Mouse (Mus musculus) heart, embryonic 15.5 days (tissue): Measurements from ENCODE around the gene Ccdc188. TPM values are rescaled to one million over a fixed set of nuclear protein-coding genes. Genes with fewer than 3 reads are reported as not detected.

ENCODE experiments used
- ATAC-seq: fragments of 200-750 bp; cut with Nextera tagmentation; replicated peaks from 2 replicates; pipeline ENCODE4 v1.8.0; 2017; ENCODE audit warnings: low read depth, moderate TSS enrichment; ENCODE audit not compliant: insufficient number of reproducible peaks, insufficient read depth, low FRiP score
- H3K27ac ChIP-seq: fragments of 300-500 bp; sonication (generic); 2 replicates; pipeline ENCODE4 v1.5.1; 2015; ENCODE audit warnings: mild to moderate bottlenecking, inconsistent platforms
- H3K27me3 ChIP-seq: fragments of 300-500 bp; sonication (generic); 2 replicates; pipeline ENCODE4 v1.6.1; 2015; ENCODE audit warnings: inconsistent platforms
- H3K36me3 ChIP-seq: fragments of 300-500 bp; sonication (generic); 2 replicates; pipeline ENCODE4 v1.6.1; 2015; ENCODE audit warnings: mild to moderate bottlenecking, inconsistent platforms
- H3K4me1 ChIP-seq: fragments of 300-500 bp; sonication (generic); replicated peaks from 2 replicates; pipeline ENCODE4 v1.6.1; 2015; ENCODE audit warnings: inconsistent platforms
- H3K4me2 ChIP-seq: fragments of 300-500 bp; sonication (generic); 2 replicates; pipeline ENCODE4 v1.6.1; 2015; ENCODE audit warnings: inconsistent platforms, mild to moderate bottlenecking, moderate library complexity
- H3K4me3 ChIP-seq: fragments of 300-500 bp; sonication (generic); 2 replicates; pipeline ENCODE4 v1.5.1; 2015; ENCODE audit warnings: mild to moderate bottlenecking, inconsistent platforms
- H3K9ac ChIP-seq: fragments of 300-500 bp; sonication (generic); 2 replicates; pipeline ENCODE4 v1.6.1; 2015; ENCODE audit warnings: mild to moderate bottlenecking, inconsistent platforms
- H3K9me3 ChIP-seq: fragments of 300-500 bp; sonication (generic); replicated peaks from 2 replicates; pipeline ENCODE4 v1.6.1; 2016; ENCODE audit warnings: inconsistent platforms
- WGBS: fragments of 180-500 bp; shearing (Covaris S2); methylation state at CpG from one replicate; pipeline ENCODE4 v1.1.7; 2015; ENCODE audit warnings: mixed read lengths; 5-methylcytosine and 5-hydroxymethylcytosine counted together
- polyA plus RNA-seq: library from polyadenylated mRNA; unstranded; fragments of >200 nt; fragmentation: Nextera tagmentation; extraction: Ambion mirVana; gene quantifications from 2 replicates; pipeline ENCODE4 v1.2.1, GENCODE M21; 2015

The Ccdc188 gene
- polyA plus RNA-seq = 0.14 TPM in 1 of 2 replicates, not detected in the other

- Histone ChIP-seq H3K9me3 (no peaks in the 10 kb centered on the region), H3K27ac (no peak within 1 kb of the TSS), H3K36me3 (peaks cover 9% of the 10 kb centered on the region; the same call in 1 of the 2 replicates), H3K27me3 (no peaks in the 10 kb centered on the region), H3K4me2 (no peak within 1 kb of the TSS), H3K4me1 (peaks cover 28% of the 10 kb centered on the region), H3K9ac (no peak within 1 kb of the TSS), H3K4me3 (no peak within 1 kb of the TSS)
- no peak for ATAC-seq
- WGBS = 81% methylated on average over 4 of the region's 4 CpGs
Measured at GRCm38 (mm10) chr16:18217579-18217978, at the start of gene Ccdc188. Gene Ccdc188 (plus strand): TSS chr16:18217879.

DNA sequence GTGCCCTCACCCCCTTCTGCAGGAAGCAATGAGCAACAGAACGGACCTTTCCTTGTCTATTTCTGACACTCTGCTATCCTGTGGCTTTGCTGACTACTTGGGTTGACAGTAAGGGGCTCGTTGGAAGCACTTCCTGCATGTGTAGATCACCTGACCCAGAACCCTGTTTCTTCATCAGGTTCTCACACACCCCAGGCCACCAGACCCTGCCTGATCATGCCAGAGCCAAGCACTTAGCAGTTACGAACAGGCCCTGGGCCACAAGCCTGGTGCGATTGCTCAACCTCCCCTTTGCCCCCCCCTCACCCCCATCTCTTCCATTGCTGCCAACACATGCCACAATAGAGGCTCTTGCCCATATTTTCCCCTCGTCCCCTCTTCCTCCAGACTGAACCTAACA, 48.5 kb upstream of the Ccdc188 start:
- 72% methylated on average over 5 of the region's 5 CpGs for WGBS

GRCm38 (mm10) chr16:18169776-18170175, 47.9 kb upstream of the Ccdc188 start:
- 80% methylated on average over 3 of the region's 3 CpGs for WGBS
- Histone ChIP-seq H3K27ac (no peak overlapping the region), H3K9me3 (no peaks in the 10 kb centered on the region), H3K4me1 (peaks cover 4% of the 10 kb centered on the region), H3K36me3 (no peaks in the 10 kb centered on the region), H3K4me2 (no peak overlapping the region), H3K4me3 (no peak overlapping the region), H3K27me3 (peaks cover 18% of the 10 kb centered on the region; the same call in 1 of the 2 replicates), H3K9ac (no peak overlapping the region)
- no peak for ATAC-seq

More for the DNA sequence above, 48.5 kb upstream of the Ccdc188 start:
- no peak overlapping the region for H3K4me3 ChIP-seq
- H3K27ac ChIP-seq = no peak overlapping the region
- H3K4me1 ChIP-seq = peaks cover 4% of the 10 kb centered on the region
- no peaks in the 10 kb centered on the region for H3K36me3 ChIP-seq
- H3K9me3 ChIP-seq = no peaks in the 10 kb centered on the region
- peaks cover 19% of the 10 kb centered on the region; the same call in 1 of the 2 replicates for H3K27me3 ChIP-seq
- no peak overlapping the region for H3K4me2 ChIP-seq
- no peak overlapping the region for H3K9ac ChIP-seq
- ATAC-seq = no peak

DNA sequence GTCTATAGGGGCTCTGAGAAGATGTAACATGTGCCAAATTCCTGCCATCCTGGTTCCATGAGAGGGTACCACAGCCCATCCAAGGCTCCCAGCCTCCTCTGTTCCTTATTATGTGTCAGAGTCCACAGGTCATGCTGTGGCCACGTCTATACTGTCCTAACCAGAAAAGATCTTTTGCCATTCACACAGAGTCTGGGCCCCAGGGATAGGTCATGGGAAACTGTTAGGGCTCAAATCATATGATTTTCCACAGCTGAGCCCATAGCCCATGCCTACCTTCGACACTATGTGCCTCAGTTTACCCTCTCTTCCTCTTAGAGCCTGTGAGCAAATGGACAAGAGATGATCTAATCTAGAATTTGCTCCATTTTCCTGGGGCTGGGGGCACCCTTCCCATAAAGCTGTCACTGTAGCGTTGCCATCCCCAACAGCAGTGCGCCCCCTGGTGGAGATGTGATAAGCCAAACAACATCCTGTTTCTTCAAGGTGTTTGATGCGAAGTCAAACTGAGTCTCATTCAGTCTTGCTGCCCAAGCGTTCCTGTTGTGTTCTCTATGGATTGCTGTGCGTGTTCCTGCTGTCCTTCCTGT, 45.3 kb upstream of the Ccdc188 start:
- H3K4me3 ChIP-seq = no peak overlapping the region
- no peaks in the 10 kb centered on the region for H3K36me3 ChIP-seq
- ATAC-seq = no peak
- whole genome bisulfite sequencing = 12% methylated on average over 7 of the region's 7 CpGs
- H3K4me1 ChIP-seq = peaks cover 5% of the 10 kb centered on the region
- peaks cover 16% of the 10 kb centered on the region; the same call in 1 of the 2 replicates for H3K27me3 ChIP-seq
- H3K9ac ChIP-seq = no peak overlapping the region
- no peak overlapping the region for H3K4me2 ChIP-seq
- no peak overlapping the region for H3K27ac ChIP-seq
- H3K9me3 ChIP-seq = no peaks in the 10 kb centered on the region

- Histone ChIP-seq H3K4me1 (0 out of 2 replicates have a peak, but pooled peaks cover 2% of the 10 kb centered on the region), H3K4me3 (no peak overlapping the region), H3K9me3 (no peaks in the 10 kb centered on the region), H3K27me3 (peaks cover 16% of the 10 kb centered on the region; the same call in 1 of the 2 replicates), H3K27ac (no peak overlapping the region), H3K4me2 (no peak overlapping the region), H3K9ac (no peak overlapping the region), H3K36me3 (no peaks in the 10 kb centered on the region)
- 84% methylated on average over 9 of the region's 9 CpGs for WGBS
- ATAC-seq = no peak
Measured at GRCm38 (mm10) chr16:18173231-18173630, 44.4 kb upstream of the Ccdc188 start.

DNA sequence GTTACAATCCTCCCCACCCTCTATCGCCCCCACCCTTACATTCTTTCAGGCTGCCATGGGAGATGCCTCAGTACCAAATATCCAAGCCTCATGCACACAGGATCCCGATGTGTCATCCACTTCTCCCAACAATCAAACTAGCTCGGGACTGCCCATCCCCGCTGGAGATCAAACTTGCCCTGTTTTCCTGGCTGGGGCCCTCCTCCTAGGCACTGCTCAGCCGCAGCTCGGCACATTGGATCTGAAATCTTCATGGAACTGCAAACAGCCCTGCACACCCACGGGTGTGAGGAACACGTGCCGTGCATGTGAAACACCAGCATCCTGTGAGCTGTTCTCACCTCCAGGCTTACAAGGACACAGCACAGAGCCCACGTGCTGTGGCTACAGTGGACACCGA, 43.9 kb upstream of the Ccdc188 start:
- Histone ChIP-seq H3K27ac (no peak overlapping the region), H3K27me3 (peaks cover 16% of the 10 kb centered on the region; the same call in 1 of the 2 replicates), H3K4me1 (0 out of 2 replicates have a peak, but pooled peaks cover 2% of the 10 kb centered on the region), H3K4me2 (no peak overlapping the region), H3K9ac (no peak overlapping the region), H3K36me3 (no peaks in the 10 kb centered on the region), H3K4me3 (no peak overlapping the region), H3K9me3 (no peaks in the 10 kb centered on the region)
- no peak for ATAC-seq
- WGBS = 56% methylated on average over 11 of the region's 11 CpGs

DNA sequence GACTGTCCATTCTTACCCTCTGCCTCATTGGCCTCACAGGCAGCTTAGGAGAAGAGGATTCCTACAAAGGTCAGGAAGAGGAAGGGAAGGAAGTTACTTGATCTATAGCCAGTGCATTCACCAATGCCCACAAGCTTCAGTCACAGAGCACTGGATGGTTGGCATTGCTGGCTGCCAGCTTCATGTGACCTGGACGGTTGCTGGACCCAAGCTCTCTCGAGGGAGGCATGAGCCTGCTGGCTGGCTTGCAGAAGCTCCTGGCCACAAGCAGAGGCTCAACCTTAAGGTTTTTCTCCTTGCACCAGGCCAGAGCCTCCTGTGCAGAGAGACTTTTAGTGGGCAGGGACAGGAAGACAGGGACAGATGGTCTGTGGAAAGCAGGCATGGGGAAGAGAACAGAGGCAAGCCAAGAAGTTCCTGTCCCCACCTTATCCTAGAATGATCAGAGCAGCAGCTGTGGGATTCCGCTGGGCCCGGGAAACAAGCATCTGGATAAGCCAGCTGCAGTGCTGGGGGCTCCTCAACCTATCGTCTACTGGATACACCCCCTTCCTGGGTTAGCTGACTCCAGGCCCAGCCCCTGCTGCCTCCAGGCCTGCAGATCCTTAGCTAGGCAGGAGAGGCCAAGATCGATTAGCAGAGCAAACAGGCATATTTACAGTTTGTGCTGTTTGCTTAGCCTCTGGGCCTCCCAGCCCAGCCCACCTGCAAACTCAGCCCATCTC, 41.7 kb upstream of the Ccdc188 start:
- Histone ChIP-seq H3K27ac (no peak overlapping the region), H3K9ac (no peak overlapping the region), H3K27me3 (peaks cover 16% of the 10 kb centered on the region; the same call in 1 of the 2 replicates), H3K9me3 (no peaks in the 10 kb centered on the region), H3K4me3 (no peak overlapping the region), H3K36me3 (no peaks in the 10 kb centered on the region), H3K4me2 (no peak overlapping the region), H3K4me1 (0 out of 2 replicates have a peak, but pooled peaks cover 2% of the 10 kb centered on the region)
- WGBS = 41% methylated on average over 6 of the region's 6 CpGs
- no peak for ATAC-seq

- Histone ChIP-seq H3K4me2 (no peak overlapping the region), H3K27me3 (peaks cover 8% of the 10 kb centered on the region; the same call in 1 of the 2 replicates), H3K9ac (no peak overlapping the region), H3K36me3 (no peaks in the 10 kb centered on the region), H3K9me3 (no peaks in the 10 kb centered on the region), H3K4me1 (0 out of 2 replicates have a peak, but pooled peaks cover 6% of the 10 kb centered on the region), H3K27ac (no peak overlapping the region), H3K4me3 (no peak overlapping the region)
- 76% methylated on average over 4 of the region's 4 CpGs for WGBS
- ATAC-seq = no peak
Measured at GRCm38 (mm10) chr16:18176758-18177157, 40.9 kb upstream of the Ccdc188 start.

DNA sequence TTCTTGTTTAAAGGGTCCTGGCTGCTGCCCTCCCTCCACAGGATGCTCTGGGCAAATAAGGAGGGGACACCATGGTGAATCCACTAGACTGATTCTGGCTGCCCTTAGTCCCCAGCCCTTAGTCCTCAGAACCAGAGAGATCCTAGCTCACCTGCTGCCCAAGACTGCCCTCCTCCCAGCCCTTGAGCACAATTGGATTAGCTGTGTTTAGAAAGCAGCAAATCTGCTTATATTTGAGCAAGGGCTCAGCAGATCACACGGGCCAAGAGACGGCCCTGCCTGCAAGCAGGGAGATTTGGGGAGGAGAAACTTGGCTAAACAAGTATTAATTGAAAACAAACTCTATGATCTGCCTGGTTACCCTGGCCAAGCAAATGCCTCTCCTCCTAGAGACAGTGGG, 38.1 kb upstream of the Ccdc188 start:
- H3K4me2 ChIP-seq = no peak overlapping the region
- H3K4me1 ChIP-seq = 0 out of 2 replicates have a peak, but pooled peaks cover 6% of the 10 kb centered on the region
- WGBS = 44% methylated on average over 2 of the region's 2 CpGs
- H3K27ac ChIP-seq = no peak overlapping the region
- H3K9me3 ChIP-seq = no peaks in the 10 kb centered on the region
- ATAC-seq = no peak
- no peak overlapping the region for H3K9ac ChIP-seq
- no peak overlapping the region for H3K4me3 ChIP-seq
- peaks cover 7% of the 10 kb centered on the region; the same call in 1 of the 2 replicates for H3K27me3 ChIP-seq
- H3K36me3 ChIP-seq = no peaks in the 10 kb centered on the region

- no peak for ATAC-seq
Measured at GRCm38 (mm10) chr16:18181398-18181797, 36.3 kb upstream of the Ccdc188 start.

DNA sequence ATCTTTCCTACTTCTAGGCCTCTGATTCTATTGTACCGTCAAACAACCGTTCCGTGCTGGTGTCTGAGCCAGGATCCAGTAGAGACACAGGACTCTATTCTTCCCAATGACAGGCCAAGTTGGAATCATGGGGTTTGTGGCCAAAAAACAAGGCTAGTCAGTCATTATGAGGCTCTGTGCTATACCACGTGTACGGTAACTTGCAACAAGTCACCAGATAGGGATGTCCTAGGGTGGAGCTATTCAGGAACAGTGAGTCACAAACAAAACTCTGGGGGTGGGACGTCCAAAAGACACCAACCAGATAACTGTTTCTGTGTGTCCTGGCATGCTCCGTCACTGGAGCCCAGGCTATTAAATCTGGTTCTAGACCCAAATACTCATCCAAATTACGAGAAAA, 34.9 kb upstream of the Ccdc188 start:
- Histone ChIP-seq H3K9ac (no peak overlapping the region), H3K9me3 (no peaks in the 10 kb centered on the region), H3K27ac (no peak overlapping the region), H3K36me3 (no peaks in the 10 kb centered on the region), H3K4me1 (peaks cover 18% of the 10 kb centered on the region), H3K4me3 (no peak overlapping the region), H3K4me2 (no peak overlapping the region), H3K27me3 (peaks cover 3% of the 10 kb centered on the region; the same call in 1 of the 2 replicates)
- no peak for ATAC-seq
- WGBS = 71% methylated on average over 8 of the region's 8 CpGs

More at GRCm38 (mm10) chr16:18181398-18181797, 36.3 kb upstream of the Ccdc188 start:
- H3K4me1 ChIP-seq = 0 out of 2 replicates have a peak, but pooled peaks cover 5% of the 10 kb centered on the region
- H3K27me3 ChIP-seq = peaks cover 3% of the 10 kb centered on the region; the same call in 1 of the 2 replicates
- 43% methylated on average over 10 of the region's 10 CpGs for WGBS
- H3K4me2 ChIP-seq = no peak overlapping the region
- no peaks in the 10 kb centered on the region for H3K9me3 ChIP-seq
- no peaks in the 10 kb centered on the region for H3K36me3 ChIP-seq
- no peak overlapping the region for H3K4me3 ChIP-seq
- no peak overlapping the region for H3K9ac ChIP-seq
- H3K27ac ChIP-seq = no peak overlapping the region
